Mouse (Mus musculus) E14TG2a.4 (cell line): ENCODE measurements at regions not wholly inside any gene's neighbourhood (a gene's known extent, or its start where the extent isn't known, plus 50 kb on each side); places are given as distances from the start of the nearest gene placed in this dataset.

Experiments used
- H3K27me3 ChIP-seq: 2 replicates; pipeline ENCODE4 v1.6.1; 2014; ENCODE audit warnings: low read length, control low read depth; ENCODE audit not compliant: insufficient read depth
- H3K36me3 ChIP-seq: 2 replicates; pipeline ENCODE4 v1.6.1; 2014; ENCODE audit warnings: low read length, control low read depth; ENCODE audit not compliant: insufficient read depth
- H3K4me1 ChIP-seq: replicated peaks from 2 replicates; pipeline ENCODE4 v1.6.1; 2014; ENCODE audit warnings: low read depth, low read length, control low read depth
- H3K4me3 ChIP-seq: replicated peaks from 2 replicates; pipeline ENCODE4 v1.5.1; 2014; ENCODE audit warnings: mild to moderate bottlenecking, low read length
- H3K9me3 ChIP-seq: 2 replicates; pipeline ENCODE4 v1.6.1; 2014; ENCODE audit warnings: low read length, control low read depth
- CTCF ChIP-seq: conservative IDR thresholded peaks from 2 replicates; pipeline ENCODE4 v1.5.1; 2014; ENCODE audit warnings: low read length
- NANOG ChIP-seq: IDR thresholded peaks from 2 replicates; pipeline ENCODE4 v1.6.1; 2014; ENCODE audit warnings: borderline replicate concordance, low read length, mixed read lengths
- POU5F1 ChIP-seq: IDR thresholded peaks from 2 replicates; pipeline ENCODE4 v1.6.1; 2014; ENCODE audit warnings: low read length, borderline replicate concordance

DNA sequence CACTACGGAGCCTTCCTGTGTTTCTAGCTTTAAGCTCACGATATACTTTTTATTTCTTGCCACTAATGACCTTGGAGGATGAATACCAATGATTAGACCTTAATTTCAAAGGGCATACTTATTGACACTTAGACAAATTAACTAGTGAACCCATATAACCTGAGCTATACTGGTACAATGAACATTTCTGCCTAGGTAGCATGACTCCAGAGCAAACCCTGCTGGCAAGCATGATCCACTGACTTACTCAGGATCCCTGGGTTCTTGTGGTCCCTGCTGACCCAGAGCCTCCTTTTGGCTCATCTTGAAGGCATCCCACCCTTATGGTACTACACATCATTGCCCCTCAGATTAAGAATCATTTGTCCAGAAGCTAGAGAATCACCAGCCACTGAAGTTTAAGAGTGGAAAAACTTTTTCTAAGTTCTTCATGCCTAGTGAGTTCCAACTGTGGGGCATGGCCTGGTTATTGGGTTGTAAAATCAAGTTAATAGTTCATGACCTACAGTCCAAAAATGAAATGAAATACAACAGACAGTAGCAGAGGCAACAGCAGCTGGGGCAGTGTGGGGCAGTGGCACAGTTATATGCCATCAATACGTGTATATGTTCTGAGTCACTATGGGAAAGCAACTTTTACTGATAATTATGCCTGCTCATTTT is 1408.5 kb upstream of the A1bg start:
- H3K4me1 ChIP-seq = no peaks in the 10 kb centered on the region
- TF ChIP-seq POU5F1 (no peak), CTCF (no peak), NANOG (no peak)
- H3K36me3 ChIP-seq = no peaks in the 10 kb centered on the region
- no peak overlapping the region for H3K4me3 ChIP-seq
- no peaks in the 10 kb centered on the region for H3K27me3 ChIP-seq
- no peaks in the 10 kb centered on the region for H3K9me3 ChIP-seq

DNA sequence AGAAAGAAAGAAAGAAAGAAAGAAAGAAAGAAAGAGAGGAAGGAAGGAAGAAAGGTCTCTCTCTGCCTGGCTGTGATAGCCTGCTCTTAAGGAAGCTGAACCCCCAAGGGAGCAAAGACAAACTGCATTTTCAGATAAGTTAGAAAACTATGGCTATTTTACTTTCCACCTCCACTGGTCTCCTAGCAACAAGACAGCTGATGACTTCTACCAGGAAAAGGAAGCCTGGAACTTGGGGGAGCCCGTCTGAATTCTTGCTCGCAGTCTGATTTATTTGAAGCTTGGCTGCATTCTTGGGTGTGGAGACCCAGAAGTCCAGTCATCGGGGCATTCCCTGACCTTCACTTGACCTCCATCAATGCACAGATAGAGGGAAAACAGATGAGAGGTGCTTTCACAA is 1406.1 kb upstream of the A1bg start:
- no peaks in the 10 kb centered on the region for H3K4me1 ChIP-seq
- TF ChIP-seq POU5F1 (no peak), CTCF (no peak), NANOG (no peak)
- H3K4me3 ChIP-seq = no peak overlapping the region
- H3K9me3 ChIP-seq = no peaks in the 10 kb centered on the region
- no peaks in the 10 kb centered on the region for H3K27me3 ChIP-seq
- no peaks in the 10 kb centered on the region for H3K36me3 ChIP-seq

DNA sequence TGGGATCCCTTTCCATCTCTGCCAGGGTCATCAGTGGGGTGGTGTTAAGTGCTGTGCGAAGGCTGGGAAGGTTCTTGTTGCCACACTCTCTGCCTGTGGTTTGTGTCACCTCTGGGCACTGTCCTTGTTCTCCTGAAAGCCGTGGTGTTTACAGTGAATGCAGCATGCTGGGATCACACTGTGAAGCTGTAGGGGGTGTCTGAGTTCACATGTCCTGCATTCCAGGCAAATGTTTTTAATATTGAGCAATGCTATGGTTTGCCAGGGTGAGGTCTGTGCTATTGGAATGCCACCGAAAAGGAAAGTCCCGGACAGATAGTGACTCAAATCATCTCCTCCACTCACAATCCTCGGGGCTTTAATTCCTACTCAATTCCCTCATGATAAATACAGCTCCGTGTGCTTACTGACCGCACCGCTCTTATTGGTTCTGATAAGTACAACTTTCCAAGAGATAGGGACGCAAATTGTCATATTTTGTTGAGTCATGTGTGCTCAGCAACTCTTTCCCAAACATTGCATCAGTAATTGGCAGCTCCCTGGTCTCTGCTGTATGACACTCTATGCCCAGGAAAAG is 1405.6 kb upstream of the A1bg start:
- H3K4me1 ChIP-seq = no peaks in the 10 kb centered on the region
- no peaks in the 10 kb centered on the region for H3K9me3 ChIP-seq
- TF ChIP-seq CTCF = no peak
- no peak for TF ChIP-seq POU5F1
- TF ChIP-seq NANOG = no peak
- no peak overlapping the region for H3K4me3 ChIP-seq
- H3K27me3 ChIP-seq = no peaks in the 10 kb centered on the region
- H3K36me3 ChIP-seq = no peaks in the 10 kb centered on the region

DNA sequence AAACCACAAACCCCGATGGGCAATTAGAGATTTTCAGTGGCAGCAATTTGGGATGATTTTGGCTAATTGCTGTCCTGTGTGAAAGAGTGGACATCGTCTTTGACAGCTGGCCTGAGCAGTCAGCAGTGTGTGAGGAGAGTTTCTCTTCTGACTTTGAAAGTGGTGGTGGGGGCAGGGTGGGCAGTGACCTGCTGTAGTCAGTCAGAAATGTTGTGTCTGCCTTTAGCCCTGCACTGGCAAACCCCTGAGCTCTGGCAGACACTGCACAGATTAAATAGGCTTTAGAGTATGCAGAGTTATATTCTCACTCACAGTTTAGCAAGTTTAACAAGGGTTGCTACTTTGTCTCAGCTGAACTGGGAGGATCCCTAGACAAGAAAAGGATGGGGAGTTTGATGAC is 1404.7 kb upstream of the A1bg start:
- Histone ChIP-seq H3K36me3 (no peaks in the 10 kb centered on the region), H3K4me3 (no peak overlapping the region), H3K9me3 (no peaks in the 10 kb centered on the region), H3K27me3 (no peaks in the 10 kb centered on the region), H3K4me1 (no peaks in the 10 kb centered on the region)
- TF ChIP-seq NANOG (no peak), POU5F1 (no peak), CTCF (no peak)

DNA sequence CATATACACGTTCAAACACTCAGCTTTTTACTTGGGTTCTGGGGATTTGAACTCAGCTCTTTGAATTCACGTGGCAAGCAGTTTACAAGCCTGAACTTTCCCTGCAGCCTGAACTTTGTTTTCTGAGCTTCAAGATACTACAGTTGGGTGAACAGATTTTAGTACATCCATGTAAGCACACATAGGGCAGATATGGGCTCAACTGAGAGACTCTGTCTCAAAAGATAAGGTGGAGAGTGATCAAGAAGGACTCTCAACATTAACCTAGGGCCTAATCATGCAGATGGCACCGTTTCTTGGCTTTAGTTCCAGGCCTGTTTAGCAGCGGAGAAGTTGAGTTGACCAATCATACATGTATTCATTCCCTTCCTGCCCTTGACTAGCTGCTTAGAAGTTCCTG is 1403.7 kb upstream of the A1bg start:
- TF ChIP-seq POU5F1 (no peak), NANOG (no peak), CTCF (no peak)
- Histone ChIP-seq H3K4me3 (no peak overlapping the region), H3K9me3 (no peaks in the 10 kb centered on the region), H3K27me3 (no peaks in the 10 kb centered on the region), H3K4me1 (no peaks in the 10 kb centered on the region), H3K36me3 (no peaks in the 10 kb centered on the region)

DNA sequence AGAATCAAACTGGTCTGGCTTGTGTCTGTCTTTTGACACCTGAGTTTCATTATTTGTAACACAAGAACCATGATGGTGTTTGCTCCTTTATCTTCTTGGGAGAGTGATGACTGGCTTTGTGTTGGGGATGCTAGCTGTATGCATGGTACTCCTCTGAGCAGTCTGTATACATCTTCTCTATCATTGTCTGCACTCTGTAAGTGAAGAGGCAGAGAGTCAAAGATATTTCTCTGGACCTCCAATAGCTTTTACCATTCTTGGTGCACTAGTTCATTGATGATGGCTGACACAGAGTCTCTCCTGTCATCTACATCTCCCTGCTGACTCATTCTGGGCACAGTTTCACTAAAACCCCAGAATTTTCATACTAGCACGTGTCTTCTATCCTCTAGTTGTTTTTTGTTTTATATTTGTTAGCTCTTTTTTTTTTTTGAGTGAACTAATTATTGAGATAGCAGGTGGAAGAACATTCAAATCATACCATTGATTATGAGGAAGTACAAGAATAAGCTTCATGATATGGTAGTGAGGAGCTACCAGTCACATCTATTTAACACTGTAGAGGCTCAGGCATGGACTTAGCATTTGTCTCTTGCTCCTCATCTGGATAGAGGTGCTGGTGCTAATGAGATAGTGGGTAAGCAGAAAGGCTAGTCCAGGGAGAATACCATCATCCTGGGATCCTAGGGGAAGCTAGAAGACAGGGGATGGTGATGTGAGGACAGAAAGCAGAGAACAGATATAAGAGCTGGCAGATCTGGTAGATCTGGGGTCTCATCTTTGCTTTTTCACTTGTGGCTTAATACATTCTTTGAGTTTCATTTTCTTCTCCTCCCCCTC is 1402.9 kb upstream of the A1bg start:
- no peaks in the 10 kb centered on the region for H3K27me3 ChIP-seq
- no peak for TF ChIP-seq CTCF
- no peak for TF ChIP-seq NANOG
- no peak for TF ChIP-seq POU5F1
- no peaks in the 10 kb centered on the region for H3K4me1 ChIP-seq

DNA sequence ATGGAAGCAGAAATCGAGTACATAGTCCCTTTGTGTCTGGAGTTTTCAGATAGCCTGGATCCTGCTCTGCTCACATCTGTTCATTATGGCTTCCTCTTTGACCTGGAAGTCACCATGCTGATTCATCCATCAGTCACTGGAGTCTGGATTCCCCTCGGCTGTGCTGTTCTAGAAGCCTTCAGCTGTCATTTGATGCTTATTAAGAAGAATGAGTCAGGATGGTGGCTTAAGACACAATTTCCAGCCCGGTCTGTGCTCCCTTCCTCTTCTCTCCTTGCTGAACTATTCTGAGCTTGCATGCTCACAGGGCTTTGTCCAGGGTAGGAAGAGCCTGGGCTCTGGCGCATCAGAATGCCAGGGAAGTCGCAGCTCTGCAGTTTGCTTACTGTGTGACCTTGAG is 1398.2 kb upstream of the A1bg start:
- Histone ChIP-seq H3K9me3 (no peaks in the 10 kb centered on the region), H3K4me1 (no peaks in the 10 kb centered on the region), H3K36me3 (no peaks in the 10 kb centered on the region), H3K27me3 (no peaks in the 10 kb centered on the region), H3K4me3 (no peak overlapping the region)
- no peak for TF ChIP-seq NANOG
- TF ChIP-seq CTCF = no peak
- no peak for TF ChIP-seq POU5F1

More for the DNA sequence above, 1402.9 kb upstream of the A1bg start:
- no peak overlapping the region for H3K4me3 ChIP-seq
- no peaks in the 10 kb centered on the region for H3K9me3 ChIP-seq
- no peaks in the 10 kb centered on the region for H3K36me3 ChIP-seq

DNA sequence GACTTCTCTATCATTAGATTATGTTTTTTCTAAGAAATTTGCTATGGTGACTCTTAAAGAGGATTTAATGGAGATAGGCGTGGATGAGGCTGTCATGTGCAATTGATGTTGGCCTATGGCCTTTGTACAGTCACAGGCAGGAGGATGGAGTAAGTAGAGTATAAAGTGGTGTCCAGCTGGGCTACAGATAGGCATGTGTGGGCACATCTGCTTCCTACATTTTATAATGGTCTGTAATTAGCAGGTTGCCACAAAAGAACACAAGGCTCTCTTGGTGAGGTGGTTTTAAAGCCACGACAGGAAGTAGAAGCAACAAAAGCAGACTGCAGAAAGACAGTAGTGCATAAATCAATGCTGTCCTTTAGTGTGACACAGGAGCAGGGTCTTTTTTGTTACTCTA is 1391.6 kb upstream of the A1bg start:
- no peak overlapping the region for H3K4me3 ChIP-seq
- no peaks in the 10 kb centered on the region for H3K9me3 ChIP-seq
- H3K36me3 ChIP-seq = no peaks in the 10 kb centered on the region
- no peaks in the 10 kb centered on the region for H3K4me1 ChIP-seq
- no peaks in the 10 kb centered on the region for H3K27me3 ChIP-seq
- TF ChIP-seq CTCF (no peak), POU5F1 (no peak), NANOG (no peak)

DNA sequence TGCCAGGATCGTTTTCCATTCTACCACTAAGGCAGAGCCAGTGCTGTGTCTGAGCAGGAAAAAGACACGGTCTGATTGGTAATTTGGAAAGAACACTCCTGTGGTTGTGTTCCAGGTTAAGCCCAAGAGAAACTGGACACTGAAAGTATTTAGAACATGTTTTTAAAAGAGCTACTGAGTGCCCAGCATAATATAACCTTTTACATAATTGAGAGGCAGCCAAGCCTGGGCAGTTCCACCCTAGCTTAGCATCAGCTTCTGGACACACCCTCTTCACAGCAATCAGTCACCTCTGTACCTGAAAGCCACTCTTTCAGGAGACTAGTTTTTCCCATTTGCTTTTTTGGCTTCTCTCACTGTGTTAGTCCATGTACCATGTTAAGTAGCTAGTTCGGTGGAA is 1379.4 kb upstream of the A1bg start:
- TF ChIP-seq POU5F1 (no peak), CTCF (no peak), NANOG (no peak)
- Histone ChIP-seq H3K9me3 (no peaks in the 10 kb centered on the region), H3K4me1 (no peaks in the 10 kb centered on the region), H3K27me3 (no peaks in the 10 kb centered on the region), H3K4me3 (no peak overlapping the region), H3K36me3 (no peaks in the 10 kb centered on the region)
